Mouse (Mus musculus) embryo, embryonic 9.5 days (tissue): ENCODE data around the gene Rbm4b.

ENCODE experiments used
- DNase-seq: peaks from one replicate; pipeline ENCODE4 v3.0.0-alpha.2; 2017; ENCODE audit errors: extremely low spot score

Gene Rbm4b

DNA sequence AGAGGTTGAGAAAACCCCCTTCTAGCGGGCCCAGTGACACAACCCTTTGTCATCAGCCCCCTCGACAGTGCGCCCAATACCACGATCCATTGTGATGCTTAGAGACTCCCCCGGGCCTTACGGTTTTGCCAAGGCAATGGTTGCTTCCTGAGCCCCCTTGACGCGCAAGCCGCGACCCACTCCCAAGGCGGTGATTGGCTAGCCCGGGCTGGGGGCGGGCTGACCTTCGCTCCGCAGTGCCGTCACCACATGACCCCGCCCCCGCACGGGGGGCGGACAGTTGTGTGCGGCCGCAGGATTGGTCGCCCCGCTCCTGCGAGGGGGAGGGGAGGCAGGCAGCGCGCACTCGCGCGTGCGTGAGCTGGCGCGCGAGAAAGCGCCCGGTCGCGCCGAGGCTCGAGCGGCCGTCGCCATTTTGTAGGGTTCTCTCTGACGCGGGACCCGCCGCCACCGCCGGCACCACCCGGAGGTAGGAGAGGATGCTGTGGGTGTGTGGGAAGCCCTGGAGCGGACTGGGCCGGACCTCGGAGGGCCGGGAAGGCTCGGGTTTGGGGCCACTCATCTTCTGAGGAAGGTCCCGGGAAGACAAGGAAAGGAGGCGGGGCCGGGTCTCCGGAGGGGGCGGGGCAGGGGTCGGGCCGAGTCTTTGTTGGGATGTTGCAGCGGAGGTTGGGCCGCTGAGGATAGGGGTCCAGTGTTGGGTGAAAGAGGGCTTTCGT lies at the start of gene Rbm4b:
Gene Rbm4b, plus strand, starts transcription at position 305 of the 719 bp plus-strand sequence.
- DNase-seq = peak; percentile 99

GRCm38 (mm10) chr19:4708765-4709164 lies 47.5 kb upstream of the Rbm4b start:
- no peak for DNase-seq

GRCm38 (mm10) chr19:4711098-4711600 lies 45.1 kb upstream of the Rbm4b start, which contains the start of gene Sptbn2:
Sptbn2 (plus strand) TSS chr19:4711167.
- peak; percentile 37 for DNase-seq

DNA sequence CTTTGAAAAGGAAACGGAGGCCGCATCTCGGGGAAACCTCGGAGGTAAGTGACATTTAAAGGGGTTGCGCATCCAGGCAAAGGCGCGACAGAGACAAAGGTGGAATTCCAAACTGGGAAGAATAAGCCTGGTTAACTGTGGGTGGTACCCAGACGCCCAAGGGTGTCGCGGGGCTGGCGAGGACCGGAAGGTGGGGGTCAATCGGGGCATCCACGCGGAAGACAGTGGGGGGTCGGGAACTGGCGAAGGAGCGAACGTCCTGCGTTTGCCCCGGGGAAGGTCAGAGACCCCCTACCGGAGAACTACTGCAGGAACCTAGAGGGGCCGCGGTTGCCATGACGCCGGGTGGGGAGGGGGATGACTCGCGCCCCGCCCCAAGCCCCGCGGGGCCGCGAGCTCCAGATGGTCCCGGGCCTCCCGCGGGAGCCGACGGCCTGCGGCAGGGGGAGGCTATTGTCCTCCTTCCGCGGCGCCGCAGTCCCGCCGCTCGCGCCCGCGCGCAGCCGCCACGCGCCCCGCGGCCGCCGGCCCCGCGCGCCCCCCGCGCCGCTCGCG lies 44.6 kb upstream of the Rbm4b start:
- peak; percentile 68 for DNase-seq

DNA sequence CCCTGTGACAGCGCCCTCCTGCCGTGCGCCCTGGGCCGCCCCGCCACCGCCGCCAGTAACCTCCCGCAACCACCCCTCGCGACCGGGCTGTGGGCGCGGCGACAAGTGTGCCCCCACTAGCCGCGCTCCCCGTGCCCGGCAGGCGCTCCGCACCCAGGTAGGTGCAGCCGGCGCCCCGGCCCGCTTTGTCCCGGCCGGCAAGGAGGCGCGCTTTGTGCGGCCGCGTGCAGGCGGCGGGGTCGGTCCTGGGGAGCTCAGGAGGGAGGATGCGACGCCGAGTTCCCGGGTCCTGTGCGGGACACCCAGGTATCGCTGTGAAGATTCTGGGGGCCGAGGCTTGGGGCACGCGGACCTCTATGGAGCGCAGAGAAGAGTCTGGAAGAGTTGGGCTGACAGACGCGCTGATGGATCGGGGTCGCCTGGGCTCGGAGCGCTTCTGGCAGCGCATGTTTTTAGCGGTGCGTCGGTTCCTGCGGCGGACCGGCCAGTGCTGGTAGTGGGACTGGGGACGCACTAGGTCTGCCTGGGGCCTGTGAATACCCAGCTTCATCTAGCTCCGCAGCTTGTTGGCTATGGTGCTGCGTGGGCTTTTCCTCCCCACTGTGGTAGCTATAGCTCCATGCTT lies 44.0 kb upstream of the Rbm4b start:
- peak; percentile 63 for DNase-seq

DNA sequence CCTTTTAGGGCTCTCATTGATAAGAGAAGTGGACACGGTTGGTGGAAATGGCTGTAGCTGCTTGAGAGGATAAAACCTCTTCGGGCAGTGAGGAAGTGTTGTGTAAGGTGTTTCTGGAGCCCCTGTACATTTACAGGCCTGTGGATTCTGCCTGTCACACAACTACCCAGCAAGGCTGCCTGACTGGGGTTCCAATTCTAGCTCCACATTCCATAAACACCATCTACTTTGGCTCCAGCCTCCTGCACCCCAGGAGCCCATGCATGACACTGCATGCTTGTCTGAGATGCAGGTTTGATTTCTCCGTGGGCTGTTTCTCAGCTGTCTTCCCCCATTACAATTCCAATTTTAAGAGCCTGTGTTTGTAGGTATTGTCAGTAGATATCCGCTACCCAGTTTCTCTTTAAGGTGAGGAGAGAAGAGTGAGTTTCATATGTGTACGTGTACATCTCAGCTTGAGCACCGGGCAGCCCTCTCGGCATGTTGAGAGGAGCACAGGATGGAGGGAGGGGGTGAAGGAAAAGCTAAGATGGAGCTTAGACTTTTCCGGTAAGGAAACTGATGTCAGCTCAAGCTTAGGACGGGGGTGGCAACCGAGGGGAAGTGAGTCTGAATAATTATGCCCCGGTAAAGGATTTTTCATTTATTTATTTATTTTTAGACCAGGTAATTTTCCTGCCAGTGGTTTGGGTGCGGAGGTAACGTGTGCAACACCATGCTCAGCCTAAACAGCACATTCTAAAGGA lies 43.3 kb upstream of the Rbm4b start:
- DNase-seq = no peak

GRCm38 (mm10) chr19:4713886-4714285 lies 42.4 kb upstream of the Rbm4b start:
- DNase-seq = no peak

DNA sequence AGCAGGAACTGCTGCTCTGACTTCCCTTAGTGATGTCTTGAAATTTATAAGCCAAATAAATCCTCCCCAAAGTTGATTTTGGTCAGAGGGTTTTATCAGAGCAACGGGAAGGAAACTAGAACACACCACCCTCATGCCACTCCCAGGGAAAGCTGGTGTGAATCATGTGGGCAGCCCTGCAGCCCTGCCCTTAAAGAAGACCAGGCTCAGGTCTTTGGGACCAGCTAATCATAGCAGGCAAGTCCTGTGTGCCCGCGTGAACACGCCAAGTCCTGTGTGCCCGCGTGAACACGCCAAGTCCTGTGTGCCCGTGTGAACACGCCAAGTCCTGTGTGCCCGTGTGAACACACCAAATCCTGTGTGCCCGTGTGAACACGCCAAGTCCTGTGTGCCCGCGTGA lies 39.5 kb upstream of the Rbm4b start:
- no peak for DNase-seq

- DNase-seq = no peak
These were observed 39.0 kb upstream of the Rbm4b start for GRCm38 (mm10) chr19:4717281-4717680.

DNA sequence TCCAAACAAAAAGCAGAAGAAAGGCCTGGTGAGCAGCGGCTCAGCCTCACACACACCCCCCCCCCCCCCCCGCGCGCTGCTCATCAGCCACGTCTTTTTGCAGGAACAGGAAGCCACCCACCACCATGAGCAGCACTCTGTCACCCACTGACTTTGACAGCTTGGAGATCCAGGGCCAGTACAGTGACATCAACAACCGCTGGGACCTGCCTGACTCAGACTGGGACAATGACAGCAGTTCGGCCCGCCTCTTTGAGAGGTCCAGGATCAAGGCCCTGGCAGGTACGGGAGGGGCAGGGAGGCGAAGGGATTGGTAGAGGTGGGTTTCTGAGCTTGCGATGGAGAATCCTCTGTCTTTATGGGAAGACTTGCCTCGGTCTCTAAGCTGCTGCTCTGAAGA lies 37.6 kb upstream of the Rbm4b start:
- no peak for DNase-seq

DNA sequence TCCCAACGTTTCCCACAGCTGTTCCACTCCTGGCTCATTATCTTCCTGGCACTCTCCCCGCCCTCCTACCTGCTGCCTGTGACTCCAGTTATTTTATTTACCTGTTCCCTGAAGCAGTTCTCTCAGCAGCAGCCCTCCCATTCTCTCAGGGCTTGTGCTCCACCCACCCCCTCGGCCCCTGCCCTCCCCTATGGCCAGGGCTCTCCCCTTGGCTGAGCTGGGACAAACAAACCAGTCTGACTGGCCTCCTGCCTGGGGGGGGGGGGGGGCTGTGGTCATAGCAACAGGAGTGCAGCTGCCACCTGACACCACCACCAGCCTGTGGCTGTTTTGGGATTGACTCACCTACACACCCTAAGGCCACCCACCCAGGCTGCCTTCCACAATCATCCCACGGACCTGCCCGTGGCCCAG lies 36.9 kb upstream of the Rbm4b start:
- peak; percentile 52 for DNase-seq

DNA sequence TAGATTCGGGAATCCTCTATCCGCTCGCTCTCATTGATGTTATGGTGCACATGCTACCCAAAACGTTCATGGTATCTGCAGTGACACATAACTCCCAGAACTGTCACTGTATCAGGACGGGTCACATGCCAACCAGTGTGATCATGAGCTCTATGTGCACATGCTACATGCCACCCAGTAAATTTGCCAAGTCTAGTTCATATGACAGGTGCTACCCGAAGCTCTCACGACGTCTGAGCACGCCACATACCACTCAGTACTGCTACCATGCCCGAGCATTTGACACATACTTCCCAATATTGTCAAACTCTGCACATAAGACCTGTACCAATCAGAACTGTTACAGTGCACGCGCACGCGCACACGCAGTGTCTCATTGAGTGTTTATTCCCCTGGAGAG lies 36.2 kb upstream of the Rbm4b start:
- no peak for DNase-seq

DNA sequence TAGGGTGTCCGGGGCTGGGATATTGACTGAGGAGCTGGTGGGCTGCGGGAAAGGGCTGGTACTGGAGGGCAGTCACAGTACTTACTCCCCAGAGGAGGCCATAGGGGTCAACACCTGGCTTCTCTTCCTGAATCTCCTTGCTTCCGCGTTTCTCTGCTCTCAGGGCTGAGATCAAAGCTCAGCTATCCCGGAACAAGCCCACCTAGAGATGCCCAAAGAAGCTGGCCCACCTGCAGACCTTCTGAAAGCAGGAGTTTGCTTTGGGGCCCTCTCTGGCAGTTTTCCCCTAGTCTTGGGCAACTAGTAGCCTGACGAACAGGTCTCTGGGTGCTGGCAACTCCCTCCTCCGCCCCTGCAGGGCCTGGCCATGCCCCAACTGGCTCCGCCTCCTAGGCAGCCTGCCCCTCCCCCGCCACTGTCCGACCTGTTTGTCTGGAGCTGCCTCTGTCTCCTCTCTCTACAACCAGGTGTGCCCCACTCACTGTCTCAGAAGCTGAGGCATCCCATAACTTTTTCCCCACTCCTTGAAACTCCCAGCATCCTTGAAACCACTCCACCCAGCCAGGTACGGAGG lies 35.5 kb upstream of the Rbm4b start:
- DNase-seq = peak; percentile 50

DNA sequence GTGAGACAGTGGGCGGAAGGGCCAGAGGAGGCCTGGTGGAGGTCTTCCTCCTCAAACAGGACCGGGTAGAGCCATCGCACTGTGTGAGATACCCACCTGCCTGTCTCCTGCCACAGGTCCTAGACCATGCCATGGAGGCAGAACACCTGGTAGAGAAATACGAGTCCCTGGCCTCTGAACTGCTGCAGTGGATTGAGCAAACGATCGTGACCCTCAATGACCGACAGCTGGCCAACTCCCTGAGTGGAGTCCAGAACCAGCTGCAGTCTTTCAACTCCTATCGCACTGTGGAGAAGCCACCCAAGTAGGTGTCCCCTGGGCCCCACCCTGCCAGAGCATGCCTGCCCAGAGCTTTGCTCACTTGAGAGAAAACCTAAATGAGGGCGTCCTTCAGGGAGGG lies 27.1 kb upstream of the Rbm4b start:
- no peak for DNase-seq

- DNase-seq = no peak
These were observed 23.2 kb upstream of the Rbm4b start for GRCm38 (mm10) chr19:4733052-4733451.

- DNase-seq = no peak
These were observed 18.4 kb upstream of the Rbm4b start for GRCm38 (mm10) chr19:4737866-4738265.

DNA sequence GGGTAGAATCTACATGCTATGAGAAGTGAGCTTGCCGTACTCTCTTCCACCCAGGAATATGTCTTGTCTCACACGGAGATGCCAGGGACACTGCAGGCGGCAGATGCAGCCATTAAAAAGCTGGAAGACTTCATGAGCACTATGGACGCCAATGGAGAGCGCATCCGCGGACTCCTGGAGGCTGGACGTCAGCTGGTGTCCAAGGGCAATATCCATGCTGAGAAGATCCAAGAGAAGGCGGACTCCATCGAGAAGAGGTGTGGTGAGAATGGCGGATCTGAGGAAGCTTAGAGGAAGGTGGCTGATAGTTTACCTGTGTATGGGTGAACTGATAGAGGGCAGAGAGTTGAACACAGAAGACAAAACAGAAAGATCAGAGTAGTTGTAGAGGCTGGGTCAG lies 17.2 kb upstream of the Rbm4b start:
- DNase-seq = no peak

DNA sequence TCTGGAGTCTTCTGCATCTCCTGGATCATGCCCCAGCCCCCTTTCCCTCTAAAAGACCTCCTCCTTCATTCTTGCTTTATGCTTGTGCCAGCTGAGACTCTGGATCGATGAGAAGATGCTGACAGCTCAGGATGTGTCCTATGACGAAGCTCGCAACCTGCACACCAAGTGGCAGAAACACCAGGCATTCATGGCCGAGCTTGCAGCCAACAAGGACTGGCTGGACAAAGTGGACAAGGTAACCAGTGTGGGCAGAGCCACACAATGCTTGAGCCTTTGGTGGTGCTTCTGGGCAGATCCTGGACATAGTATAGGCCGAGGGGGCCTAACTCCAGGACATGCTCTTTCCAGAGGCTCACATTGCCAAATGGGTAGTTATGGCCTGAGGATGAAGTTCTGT lies 16.5 kb upstream of the Rbm4b start:
- no peak for DNase-seq

- no peak for DNase-seq
These were observed 14.8 kb upstream of the Rbm4b start for GRCm38 (mm10) chr19:4741482-4741881.

DNA sequence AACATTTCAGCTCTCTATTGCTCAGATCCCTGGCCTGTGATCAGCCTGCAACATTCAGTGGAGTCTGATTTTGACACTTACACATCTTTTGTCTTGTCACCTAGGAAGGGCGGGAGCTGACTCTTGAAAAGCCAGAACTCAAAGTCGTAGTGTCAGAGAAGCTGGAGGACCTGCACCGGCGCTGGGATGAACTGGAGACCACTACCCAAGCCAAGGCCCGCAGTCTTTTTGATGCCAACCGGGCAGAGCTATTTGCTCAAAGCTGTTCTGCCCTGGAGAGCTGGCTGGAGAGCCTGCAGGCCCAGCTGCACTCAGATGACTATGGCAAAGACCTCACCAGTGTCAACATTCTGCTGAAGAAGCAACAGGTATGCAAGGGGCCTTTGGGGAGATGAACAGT lies 14.1 kb upstream of the Rbm4b start:
- DNase-seq = no peak

GRCm38 (mm10) chr19:4743524-4743923 lies 12.8 kb upstream of the Rbm4b start:
- DNase-seq = peak; percentile 50

DNA sequence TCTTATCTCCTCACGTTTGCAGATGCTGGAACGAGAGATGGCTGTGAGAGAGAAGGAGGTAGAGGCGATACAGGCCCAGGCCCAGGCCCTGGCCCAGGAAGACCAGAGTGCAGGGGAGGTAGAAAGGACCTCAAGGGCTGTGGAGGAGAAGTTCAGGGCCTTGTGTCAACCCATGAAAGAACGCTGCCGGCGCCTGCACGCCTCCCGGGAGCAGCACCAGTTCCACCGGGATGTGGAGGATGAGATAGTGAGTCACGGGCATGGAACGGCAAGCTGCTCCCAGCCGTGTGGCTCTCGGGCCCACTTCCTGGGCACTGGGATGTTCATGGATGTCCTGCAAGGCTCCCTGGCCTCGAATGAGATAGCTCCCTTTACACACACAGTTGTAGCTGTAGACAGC lies 12.3 kb upstream of the Rbm4b start:
- no peak for DNase-seq
